9 mouse cellular contexts compared by ENCODE assay signal in genomic region chr4:133419312-133420004, GRCm38 (mm10). TPM values are rescaled to one million over a fixed set of nuclear protein-coding genes. Genes with fewer than 3 reads are reported as not detected.
DNase-seq lines count a peak whose midpoint lies in the region; ATAC-seq and TF ChIP-seq lines count a peak whose summit lies in the region.
"Had no signal": no experiment of that assay in that cellular context is flagged by ENCODE, and none has a peak within 500 bp of the region (broad histone marks: within the 10 kb centered on the region; RNA-seq: fewer than 3 reads in every experiment).

No protein-coding gene starts in this region.

- H3K36me3 ChIP-seq in hindbrain, embryonic 11.5 days (ENCODE audit: control insufficient read depth, insufficient read depth, low read length) = 0 out of 2 replicates have a peak, but pooled peaks cover 2% of the 10 kb centered on the region
- peaks cover 53% of the 10 kb centered on the region for H3K36me3 ChIP-seq in hindbrain, embryonic 12.5 days
- peaks cover 12% of the 10 kb centered on the region; the same call in 1 of the 2 replicates for H3K36me3 ChIP-seq in hindbrain, postnatal 0 days (ENCODE audit: insufficient read depth, low read length)

- no peak overlapping the region for H3K4me2 ChIP-seq in hindbrain, embryonic 11.5 days (replicated peaks; ENCODE audit: low read depth, low read length)
- no peak overlapping the region for H3K4me2 ChIP-seq in hindbrain, embryonic 12.5 days (replicated peaks)
- H3K4me2 ChIP-seq in hindbrain, postnatal 0 days (ENCODE audit: low read depth, low read length) = no peak overlapping the region
- H3K4me2 ChIP-seq: limb, embryonic 12.5 days had no signal

- no peaks in the 10 kb centered on the region for H3K9me3 ChIP-seq in hindbrain, embryonic 11.5 days (ENCODE audit: control insufficient read depth, low read length)
- H3K9me3 ChIP-seq in hindbrain, embryonic 12.5 days (replicated peaks) = no peaks in the 10 kb centered on the region
- H3K9me3 ChIP-seq in hindbrain, postnatal 0 days (ENCODE audit: low read length) = no peaks in the 10 kb centered on the region
- H3K9me3 ChIP-seq: limb, embryonic 12.5 days had no signal

- peak; percentile 91 for TF ChIP-seq CTCF in hindbrain, postnatal 0 days (IDR thresholded peaks at IDR 0.05; ENCODE audit: low read depth)

- no peak for ATAC-seq in hindbrain, embryonic 11.5 days (ENCODE audit: low FRiP score)
- no peak for ATAC-seq in hindbrain, embryonic 12.5 days (ENCODE audit: low FRiP score)
- 0 out of 2 replicates have a peak, but pooled peaks have one; percentile 36 for ATAC-seq in hindbrain, postnatal 0 days

- peak; percentile 71 for DNase-seq in hindbrain, embryonic 11.5 days (ENCODE audit: low spot score)
- DNase-seq in B cell, adult 2 months = peak; percentile 60 to 64
- peak; percentile 62 for DNase-seq in adrenal gland, adult 2 months
- DNase-seq in embryo, embryonic 10.5 days (ENCODE audit: low spot score) = peak; percentile 69
- peak; percentile 76 for DNase-seq in hindbrain, postnatal 0 days (ENCODE audit: low spot score)
- DNase-seq in lung, postnatal 14 days = peak; percentile 79
- peak; percentile 53 to 56 for DNase-seq in thymus, postnatal 36 days

- WGBS in hindbrain, embryonic 11.5 days = 65% methylated on average over 14 of the region's 14 CpGs
- WGBS in hindbrain, embryonic 12.5 days = 67% methylated on average over 14 of the region's 14 CpGs
- WGBS in hindbrain, postnatal 0 days = 63% methylated on average over 14 of the region's 14 CpGs

- H3K27me3 ChIP-seq in hindbrain, embryonic 11.5 days (ENCODE audit: control insufficient read depth, insufficient read depth, low read length) = no peaks in the 10 kb centered on the region
- no peaks in the 10 kb centered on the region for H3K27me3 ChIP-seq in hindbrain, embryonic 12.5 days
- H3K27me3 ChIP-seq in hindbrain, postnatal 0 days (ENCODE audit: insufficient read depth, low read length) = no peaks in the 10 kb centered on the region
- H3K27me3 ChIP-seq: limb, embryonic 12.5 days had no signal

- H3K4me3 ChIP-seq in hindbrain, embryonic 11.5 days (ENCODE audit: low read depth, low read length) = no peak overlapping the region
- H3K4me3 ChIP-seq in hindbrain, embryonic 12.5 days = no peak overlapping the region
- no peak overlapping the region for H3K4me3 ChIP-seq in hindbrain, postnatal 0 days (ENCODE audit: low read length)
- H3K4me3 ChIP-seq: limb, embryonic 12.5 days had no signal

- H3K27ac ChIP-seq in hindbrain, embryonic 11.5 days (ENCODE audit: low read depth, low read length) = no peak overlapping the region
- no peak overlapping the region for H3K27ac ChIP-seq in hindbrain, embryonic 12.5 days
- no peak overlapping the region for H3K27ac ChIP-seq in hindbrain, postnatal 0 days
- H3K27ac ChIP-seq: limb, embryonic 12.5 days had no signal

- no peaks in the 10 kb centered on the region for H3K4me1 ChIP-seq in hindbrain, embryonic 11.5 days (replicated peaks; ENCODE audit: control insufficient read depth, insufficient read depth, low read length)
- no peaks in the 10 kb centered on the region for H3K4me1 ChIP-seq in hindbrain, embryonic 12.5 days
- no peaks in the 10 kb centered on the region for H3K4me1 ChIP-seq in hindbrain, postnatal 0 days (ENCODE audit: insufficient read depth, low read length)
- H3K4me1 ChIP-seq: limb, embryonic 12.5 days had no signal

- no peak overlapping the region for H3K9ac ChIP-seq in hindbrain, embryonic 11.5 days (ENCODE audit: low read depth, low read length)
- no peak overlapping the region for H3K9ac ChIP-seq in hindbrain, embryonic 12.5 days
- H3K9ac ChIP-seq in hindbrain, postnatal 0 days (replicated peaks; ENCODE audit: low read length) = no peak overlapping the region
- H3K9ac ChIP-seq: limb, embryonic 12.5 days had no signal

RNA-seq across cellular contexts. Expression of gene Slc9a1, which starts 50.0 kb away (rescaled TPM):
- polyA plus RNA-seq in hindbrain, embryonic 11.5 days (2014; fragmentation: Nextera tagmentation; extraction: Ambion mirVana) = 5.7 and 5.8 TPM in 2 replicates
- 8.4 and 9.5 TPM in 2 replicates for polyA plus RNA-seq in hindbrain, embryonic 12.5 days (2016; fragmentation: Nextera tagmentation; extraction: Ambion mirVana)
- total RNA-seq in adrenal gland, adult 2 months (2021) = 10 to 100 TPM; 57.8 to 69.0 TPM
- 104 and 127 TPM in 2 replicates for polyA plus RNA-seq in adrenal gland, adult 2 months (2012; rRNA removed)
- total RNA-seq in hindbrain, postnatal 0 days (2014; rRNA removed) = 21.2 and 21.7 TPM in 2 replicates
- 8.2 and 10.1 TPM in 2 replicates for polyA plus RNA-seq in hindbrain, postnatal 0 days (2015; fragmentation: Nextera tagmentation; extraction: Ambion mirVana)
